Mouse (Mus musculus): Measurements from ENCODE around the gene Tnnt1. TPM values are rescaled to one million over a fixed set of nuclear protein-coding genes. Genes with fewer than 3 reads are reported as not detected.

Gene Tnnt1
- 0.61 to 2.7 TPM in 2 of 4 replicates, not detected in the others for total RNA-seq (2023; ENCODE audit: inconsistent age)

GRCm38 (mm10) chr7:4516332-4517050, at the start of gene Tnnt1:
Tnnt1 (minus strand) TSS chr7:4516382.

GRCm38 (mm10) chr7:4547221-4547641, 31.0 kb upstream of the Tnnt1 start, which contains the start of gene Syt5:
Syt5 (minus strand) TSS chr7:4547541.

GRCm38 (mm10) chr7:4532005-4532729, 16.0 kb upstream of the Tnnt1 start, which contains the start of gene Dnaaf3:
Dnaaf3 (minus strand) TSS chr7:4532453.

GRCm38 (mm10) chr7:4524212-4524922, 8.2 kb upstream of the Tnnt1 start, which contains the start of gene Tnni3:
Tnni3 (minus strand) TSS chr7:4524229.

GRCm38 (mm10) chr7:4501558-4502397, 14.4 kb downstream of the Tnnt1 start, which contains the start of gene Ppp1r12c:
Ppp1r12c (minus strand) TSS chr7:4501680.

GRCm38 (mm10) chr7:4460576-4461434, 55.4 kb downstream of the Tnnt1 start, which contains the start of gene Eps8l1:
Eps8l1 (plus strand) TSS chr7:4460674.

Other genes starting within 250 kb of the Tnnt1 start
- gene Ncr1, start 178.7 kb downstream of the Tnnt1 start, total RNA-seq (2023; ENCODE audit: inconsistent age): 0.48 to 1.2 TPM (median 1.0 TPM) in 4 replicates
- 0.15 to 0.42 TPM (median 0.16 TPM) in 3 of 4 replicates, not detected in the other for gene Gp6, start 118.6 kb downstream of the Tnnt1 start, total RNA-seq (2023; ENCODE audit: inconsistent age)
- gene Rdh13, start 70.7 kb downstream of the Tnnt1 start, total RNA-seq (2023; ENCODE audit: inconsistent age): 8.4 to 10.3 TPM (median 9.5 TPM) in 4 replicates
- 13.9 to 50.5 TPM (median 45.9 TPM) in 4 replicates for gene Eps8l1, start 55.7 kb downstream of the Tnnt1 start, total RNA-seq (2023; ENCODE audit: inconsistent age)
- gene Ppp1r12c, start 14.7 kb downstream of the Tnnt1 start, total RNA-seq (2023; ENCODE audit: inconsistent age): 230 to 259 TPM (median 247 TPM) in 4 replicates
- 1.2 to 1.9 TPM in 2 of 4 replicates, not detected in the others for gene Tnni3, start 7.8 kb upstream of the Tnnt1 start, total RNA-seq (2023; ENCODE audit: inconsistent age)
- 0.22 to 0.69 TPM (median 0.39 TPM) in 3 of 4 replicates, not detected in the other for gene Dnaaf3, start 16.1 kb upstream of the Tnnt1 start, total RNA-seq (2023; ENCODE audit: inconsistent age)
- not detected in 4 replicates for gene Syt5, start 31.2 kb upstream of the Tnnt1 start, total RNA-seq (2023; ENCODE audit: inconsistent age)
- gene Ptprh, start 87.7 kb upstream of the Tnnt1 start, total RNA-seq (2023; ENCODE audit: inconsistent age): 1.4 TPM in 1 of 4 replicates, not detected in the others
- gene Tmem86b, start 115.0 kb upstream of the Tnnt1 start, total RNA-seq (2023; ENCODE audit: inconsistent age): 46.4 to 54.9 TPM (median 50.2 TPM) in 4 replicates
- 242 to 260 TPM (median 251 TPM) in 4 replicates for gene Ppp6r1, start 142.6 kb upstream of the Tnnt1 start, total RNA-seq (2023; ENCODE audit: inconsistent age)
- gene Hspbp1, start 168.7 kb upstream of the Tnnt1 start, total RNA-seq (2023; ENCODE audit: inconsistent age): 74.3 to 78.0 TPM (median 75.7 TPM) in 4 replicates
- gene Brsk1, start 174.2 kb upstream of the Tnnt1 start, total RNA-seq (2023; ENCODE audit: inconsistent age): not detected in 4 replicates
- 2.0 to 4.0 TPM (median 3.1 TPM) in 4 replicates for gene Tmem150b, start 208.9 kb upstream of the Tnnt1 start, total RNA-seq (2023; ENCODE audit: inconsistent age)
- gene Kmt5c, start 223.7 kb upstream of the Tnnt1 start, total RNA-seq (2023; ENCODE audit: inconsistent age): 88.8 to 99.7 TPM (median 92.1 TPM) in 4 replicates
- gene Cox6b2, start 236.7 kb upstream of the Tnnt1 start, total RNA-seq (2023; ENCODE audit: inconsistent age): 2.3 to 5.0 TPM (median 4.1 TPM) in 4 replicates